Mouse (Mus musculus): ENCODE data around the gene Cacna2d3.

DNA sequence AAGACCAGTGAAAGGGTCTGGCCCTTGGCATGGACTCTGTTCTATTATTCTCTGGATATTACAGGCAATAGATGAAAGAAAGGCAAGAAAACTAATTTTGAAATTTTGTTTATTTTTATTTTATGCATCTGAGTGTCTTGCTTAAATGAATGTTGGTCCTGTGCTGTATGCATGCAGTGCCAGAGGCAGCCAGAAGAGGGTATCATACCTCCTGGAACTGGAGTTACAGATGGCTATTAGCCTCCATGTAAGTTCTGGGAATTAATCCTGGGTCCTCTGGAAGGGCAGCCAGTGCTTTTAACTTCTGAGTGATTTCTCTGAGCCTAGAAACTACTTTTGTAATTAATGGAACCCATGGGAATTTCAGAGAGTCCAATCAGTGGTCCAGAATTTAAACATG is 597.8 kb downstream of the Cacna2d3 start:
- peak; percentile 70 for TF ChIP-seq CTCF (conservative IDR thresholded peaks at IDR 0.05; ENCODE audit: low read length)
- no peak for TF ChIP-seq NANOG (IDR thresholded peaks at IDR 0.05; ENCODE audit: borderline replicate concordance, low read length)

Measured in E14TG2a.4 (cell line).